9 mouse cellular contexts compared by ENCODE assay signal in genomic region chr16:72027404-72028215, GRCm38 (mm10).
DNase-seq lines count a peak whose midpoint lies in the region; ATAC-seq and TF ChIP-seq lines count a peak whose summit lies in the region.
"Had no signal": no experiment of that assay in that cellular context is flagged by ENCODE, and none has a peak within 500 bp of the region (broad histone marks: within the 10 kb centered on the region; RNA-seq: fewer than 3 reads in every experiment).

No protein-coding gene starts in this region.

- H3K4me2 ChIP-seq in forebrain, postnatal 0 days (ENCODE audit: low read depth): peak overlapping the region; percentile 65

- DNase-seq in cerebellum, postnatal 25 days: peak; percentile 8 to 9
- DNase-seq in cerebellum, postnatal 36 days: no peak
- DNase-seq in ES-CJ7 (ENCODE audit: low read depth, low spot score): peak; percentile 37
- DNase-seq in forebrain, postnatal 0 days: peak; percentile 80
- peak; percentile 20 for DNase-seq in left cerebral cortex, postnatal 4 days
- DNase-seq in right cerebral cortex, adult 2 months (ENCODE audit: low spot score in 2 of 2): peak; percentile 32 to 45
- no peak for DNase-seq in lung, postnatal 10 days

- intact Hi-C loops in left cerebral cortex, postnatal 4 days (cut with DNase I): loop anchor here (10.0 kb wide), 1 partner anchor 773 kb away; no protein-coding TSS in a partner anchor

- peak overlapping the region; percentile 61 for H3K9ac ChIP-seq in forebrain, postnatal 0 days

- no peaks in the 10 kb centered on the region for H3K4me1 ChIP-seq in forebrain, postnatal 0 days (ENCODE audit: insufficient read depth)

- ATAC-seq in forebrain, postnatal 0 days: peak; percentile 90
- ATAC-seq in erythroblast, adult 5-6 weeks (replicated peaks; ENCODE audit: low FRiP score, poor library complexity, severe bottlenecking): no peak

- no peaks in the 10 kb centered on the region for H3K9me3 ChIP-seq in forebrain, postnatal 0 days (ENCODE audit: low read length)

- H3K36me3 ChIP-seq in forebrain, postnatal 0 days (ENCODE audit: insufficient read depth): no peaks in the 10 kb centered on the region

- H3K27me3 ChIP-seq in forebrain, postnatal 0 days (ENCODE audit: insufficient read depth, low read length): no peaks in the 10 kb centered on the region

- H3K27ac ChIP-seq in forebrain, postnatal 0 days (ENCODE audit: low read depth, low read length): peak overlapping the region; percentile 75

- WGBS in forebrain, postnatal 0 days: 2% methylated on average over 27 of the region's 27 CpGs

- peak; percentile 55 for TF ChIP-seq CTCF in forebrain, postnatal 0 days (IDR thresholded peaks at IDR 0.05; ENCODE audit: low read depth)

- H3K4me3 ChIP-seq in forebrain, postnatal 0 days (ENCODE audit: low read depth, low read length): peak overlapping the region; percentile 57
- H3K4me3 ChIP-seq: myocyte had no signal

Comparison
In these comparisons a context has a peak if more than half of its experiments do, and no peak if none do; other contexts are left out.
1. DNase-seq: peak in cerebellum, postnatal 25 days (2 of 2), ES-CJ7 (single experiment), forebrain, postnatal 0 days (single experiment), left cerebral cortex, postnatal 4 days (single experiment) and right cerebral cortex, adult 2 months (2 of 2); none in cerebellum, postnatal 36 days (0 of 2) and lung, postnatal 10 days (single experiment).